Mouse (Mus musculus) ovary, postnatal 14 days (tissue): Measurements from ENCODE around the gene Bcl11b.

Experiments used
- DNase-seq: peaks from one replicate; pipeline ENCODE4 v3.0.0; 2022; ENCODE audit warnings: low spot score

Gene Bcl11b

GRCm38 (mm10) chr12:107890326-107890725 lies 113.1 kb downstream of the Bcl11b start:
- no peak for DNase-seq

GRCm38 (mm10) chr12:107889841-107890240 lies 113.6 kb downstream of the Bcl11b start:
- DNase-seq = no peak

GRCm38 (mm10) chr12:107888646-107889045 lies 114.8 kb downstream of the Bcl11b start:
- no peak for DNase-seq

GRCm38 (mm10) chr12:107888049-107888448 lies 115.4 kb downstream of the Bcl11b start:
- DNase-seq = no peak

- no peak for DNase-seq
These were observed 115.8 kb downstream of the Bcl11b start for GRCm38 (mm10) chr12:107887621-107888020.

- no peak for DNase-seq
These were observed 118.9 kb downstream of the Bcl11b start for GRCm38 (mm10) chr12:107884330-107885065.

- DNase-seq = no peak
These were observed 121.7 kb downstream of the Bcl11b start for GRCm38 (mm10) chr12:107881726-107882125.

- DNase-seq = no peak
These were observed 122.7 kb downstream of the Bcl11b start for GRCm38 (mm10) chr12:107880748-107881147.

GRCm38 (mm10) chr12:107879114-107879777 lies 124.2 kb downstream of the Bcl11b start:
- no peak for DNase-seq

- DNase-seq = no peak
These were observed 127.2 kb downstream of the Bcl11b start for GRCm38 (mm10) chr12:107876237-107876636.

- DNase-seq = no peak
These were observed 128.8 kb downstream of the Bcl11b start for GRCm38 (mm10) chr12:107874467-107875142.

GRCm38 (mm10) chr12:107869526-107870050 lies 133.8 kb downstream of the Bcl11b start:
- no peak for DNase-seq

GRCm38 (mm10) chr12:107868291-107868690 lies 135.1 kb downstream of the Bcl11b start:
- no peak for DNase-seq
